Mouse (Mus musculus) common myeloid progenitor, adult 5-6 weeks (primary cell): Measurements from ENCODE around the gene Lmntd1. TPM values are rescaled to one million over a fixed set of nuclear protein-coding genes. Genes with fewer than 3 reads are reported as not detected.
A peak's percentile ranks its signal among the peaks of the same experiment; 100 is the strongest.

Experiments used
- ATAC-seq: replicated peaks from 2 replicates; pipeline ENCODE4 v1.8.0; 2016; ENCODE audit warnings: low read depth, mild to moderate bottlenecking, moderate TSS enrichment, inconsistent platforms; ENCODE audit not compliant: poor library complexity, severe bottlenecking
- total RNA-seq: library from RNA; stranded (forward); fragments of 200-1000, 187-1606 nt; gene quantifications from 2 replicates; pipeline ENCODE4 v1.2.3, GENCODE M21; 2017

Gene Lmntd1
- total RNA-seq, 1 experiment from 2014 or later = not detected

DNA sequence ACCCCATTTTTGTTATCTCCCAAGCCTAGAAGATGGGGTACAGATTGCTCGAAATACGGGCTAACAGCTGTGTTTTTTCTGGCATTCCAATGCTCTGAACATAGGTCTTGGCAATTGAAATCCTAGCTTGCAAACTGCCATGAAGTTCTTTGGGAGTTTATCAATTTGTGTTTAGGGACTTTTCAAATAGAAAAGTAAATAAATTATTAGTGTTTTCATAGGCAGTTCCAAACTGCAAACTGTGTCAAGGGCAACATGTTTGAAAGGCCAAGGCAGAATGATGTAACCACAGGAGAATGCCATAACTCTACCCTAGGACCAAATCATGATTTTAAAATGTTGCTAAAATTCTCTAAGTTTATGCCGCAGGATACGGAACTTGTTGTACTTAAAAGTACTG, 6.4 kb downstream of the Lmntd1 start:
- no peak for ATAC-seq

DNA sequence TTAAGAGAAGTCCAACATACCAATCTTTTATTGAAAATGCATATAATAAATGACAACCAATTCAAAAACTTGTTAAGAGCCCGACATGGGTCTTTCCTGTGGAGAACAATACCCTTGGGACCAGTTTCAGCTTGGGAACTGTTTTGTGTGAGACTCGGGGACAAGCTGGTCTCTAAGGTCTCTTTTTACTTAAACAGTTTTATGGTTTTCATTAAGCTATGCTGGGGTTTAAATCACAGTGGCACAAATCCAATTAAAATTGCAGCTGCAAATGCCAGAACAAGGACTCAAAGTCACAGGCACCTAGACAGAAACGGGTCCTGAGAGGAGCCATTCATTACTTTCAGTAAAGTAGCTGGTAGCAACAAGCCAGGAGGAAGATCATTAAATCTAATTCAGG, 8.9 kb downstream of the Lmntd1 start:
- ATAC-seq = no peak

DNA sequence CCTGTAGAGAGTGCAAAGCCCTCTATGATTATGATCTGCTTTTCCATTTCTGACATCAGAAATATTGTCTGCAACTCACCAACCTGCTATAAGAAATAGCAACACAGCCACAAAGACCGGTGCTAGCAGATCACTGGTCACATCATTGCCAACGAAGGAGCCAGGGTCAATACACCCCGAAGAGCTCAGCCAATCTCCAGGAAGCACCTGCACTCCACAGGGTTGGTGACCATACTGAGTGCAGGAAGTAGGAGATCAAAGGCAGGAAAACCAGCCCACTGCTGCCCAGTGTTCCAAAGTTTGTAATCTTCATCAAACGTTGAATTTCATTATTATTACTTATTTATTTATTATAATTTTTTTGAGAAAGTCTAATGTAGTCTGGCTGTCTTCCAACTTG, 9.5 kb downstream of the Lmntd1 start:
- ATAC-seq = no peak

DNA sequence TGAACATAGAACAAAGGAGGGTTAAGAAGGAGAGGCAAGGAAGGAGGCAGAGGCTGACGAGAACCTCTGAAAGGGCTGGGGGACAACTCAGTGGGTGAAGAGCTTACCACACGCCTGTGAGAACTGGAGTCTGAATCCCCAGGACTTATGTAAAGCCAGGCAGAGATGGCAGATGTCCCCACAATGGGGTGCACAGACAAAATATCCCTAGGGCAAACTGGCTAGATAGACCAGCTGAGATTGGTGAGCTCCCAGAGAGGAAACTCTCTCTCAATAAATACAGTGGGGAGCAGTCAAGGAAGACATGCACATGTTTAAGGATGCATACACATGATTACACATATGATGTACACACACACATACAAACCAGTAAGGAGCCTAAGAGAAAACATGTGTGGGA, 10.0 kb downstream of the Lmntd1 start:
- ATAC-seq = no peak

DNA sequence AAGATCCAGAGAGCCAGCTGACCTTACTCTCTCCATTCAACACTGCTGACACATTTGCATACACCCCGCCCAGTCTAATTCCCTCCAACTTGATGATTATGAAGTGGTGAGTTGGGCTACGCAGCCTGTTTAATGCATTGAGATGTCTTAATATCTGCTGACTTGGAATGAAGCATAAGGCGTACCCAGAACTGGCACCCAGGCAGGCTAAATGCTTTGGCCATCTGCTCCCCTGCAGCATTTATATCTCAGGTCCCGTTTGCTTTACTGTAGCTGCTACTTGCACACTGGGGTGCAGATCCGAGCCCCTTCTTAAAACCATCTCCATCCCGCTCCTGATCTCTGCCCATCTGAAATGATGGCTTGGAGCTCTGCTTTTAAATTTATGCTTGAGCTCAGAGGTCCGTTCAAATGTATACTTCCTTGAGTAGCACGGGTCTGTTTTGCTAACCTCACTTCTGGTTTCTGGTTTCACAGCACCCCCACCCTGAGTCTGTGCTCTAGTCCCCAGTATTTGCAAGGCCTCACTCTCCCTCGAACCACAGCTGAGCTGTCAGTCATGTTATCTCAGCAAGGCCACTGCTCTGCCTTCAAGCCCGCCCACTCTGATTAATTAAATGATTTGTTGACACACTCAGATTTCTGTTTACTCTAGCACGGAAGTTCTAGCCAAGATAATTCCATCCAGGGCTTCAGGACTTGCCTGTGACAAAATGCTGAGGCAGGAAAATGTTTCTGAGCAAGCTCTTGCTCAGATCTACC, 15.1 kb downstream of the Lmntd1 start:
- peak; percentile 72 for ATAC-seq

DNA sequence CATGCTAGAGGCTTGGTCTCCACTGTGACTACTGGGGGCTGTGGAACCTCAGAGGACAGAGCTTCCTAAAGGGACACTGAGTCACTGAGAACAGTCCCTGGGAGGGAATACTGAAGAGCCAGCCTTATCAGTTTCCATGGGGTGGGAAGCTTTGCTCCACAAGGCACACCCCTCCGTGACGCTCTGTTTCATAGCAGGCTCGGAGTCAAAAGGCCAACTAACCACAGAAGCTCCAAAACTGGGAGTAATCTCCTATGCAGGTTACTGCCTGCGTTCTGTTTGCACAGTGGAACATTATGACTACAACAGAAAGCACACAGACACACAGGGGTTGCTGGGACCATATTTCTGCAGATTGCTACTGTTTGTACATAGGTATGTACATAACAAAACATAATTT, 18.2 kb downstream of the Lmntd1 start:
- ATAC-seq = no peak

DNA sequence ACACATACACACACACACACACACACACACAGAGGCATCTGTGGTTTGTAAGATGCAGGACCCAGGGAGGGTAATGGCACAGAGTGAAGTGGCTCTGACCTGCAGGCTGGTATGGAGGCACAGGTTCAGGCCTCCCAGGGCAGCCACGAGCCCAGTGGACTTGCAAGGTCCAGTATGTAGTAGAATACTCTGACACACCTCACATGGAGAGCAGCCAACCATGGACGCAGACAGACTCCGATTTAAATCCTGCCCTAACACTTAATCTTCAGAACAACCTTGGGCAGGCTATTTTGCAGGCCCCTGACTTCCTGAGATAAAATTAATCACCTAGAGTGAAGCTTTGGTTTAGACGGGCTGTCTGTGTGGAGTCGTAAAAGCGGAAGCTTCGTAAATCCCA, 20.1 kb downstream of the Lmntd1 start:
- no peak for ATAC-seq

DNA sequence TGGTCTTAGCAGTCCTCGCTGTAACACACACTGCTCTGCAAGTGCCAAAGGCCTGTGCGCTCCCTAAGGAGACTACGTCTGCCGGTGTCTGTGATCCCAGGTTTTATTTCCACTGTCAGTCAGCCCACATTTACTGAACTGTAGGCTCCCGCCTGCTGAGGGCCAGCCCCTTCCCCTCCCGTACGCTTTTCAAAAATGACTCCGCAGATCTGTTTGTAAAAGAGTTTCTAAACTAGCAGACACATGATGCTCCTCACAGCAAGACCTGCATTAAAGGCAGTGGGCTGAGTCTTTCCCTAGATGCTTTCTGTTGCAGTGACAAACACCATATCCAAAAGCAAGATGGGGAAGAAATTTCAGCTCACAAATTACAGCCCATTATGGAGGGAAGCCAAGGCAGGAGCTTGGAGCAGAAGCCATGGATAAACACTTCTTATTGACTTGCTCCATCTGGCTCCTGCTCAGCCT, 21.6 kb downstream of the Lmntd1 start:
- no peak for ATAC-seq

DNA sequence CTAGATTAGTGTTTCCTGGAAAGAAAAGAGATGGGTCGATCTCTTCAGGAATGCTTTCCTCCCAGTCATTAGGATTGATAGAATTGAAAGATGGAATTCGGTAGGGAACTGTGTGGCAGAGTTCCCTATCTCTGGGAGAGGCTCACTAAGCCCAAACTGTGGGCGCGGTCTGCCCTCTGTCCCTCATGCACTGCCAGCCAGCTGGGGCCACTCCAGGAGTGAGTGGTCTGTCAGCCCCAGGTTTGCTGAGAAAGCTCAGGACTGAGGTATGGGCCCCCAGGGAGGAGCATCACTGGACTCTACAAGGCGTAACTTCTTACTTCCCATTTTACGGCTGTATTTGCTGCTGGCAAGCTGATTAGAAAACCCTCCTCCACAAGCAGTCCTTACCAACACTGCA, 22.1 kb downstream of the Lmntd1 start:
- ATAC-seq = no peak

DNA sequence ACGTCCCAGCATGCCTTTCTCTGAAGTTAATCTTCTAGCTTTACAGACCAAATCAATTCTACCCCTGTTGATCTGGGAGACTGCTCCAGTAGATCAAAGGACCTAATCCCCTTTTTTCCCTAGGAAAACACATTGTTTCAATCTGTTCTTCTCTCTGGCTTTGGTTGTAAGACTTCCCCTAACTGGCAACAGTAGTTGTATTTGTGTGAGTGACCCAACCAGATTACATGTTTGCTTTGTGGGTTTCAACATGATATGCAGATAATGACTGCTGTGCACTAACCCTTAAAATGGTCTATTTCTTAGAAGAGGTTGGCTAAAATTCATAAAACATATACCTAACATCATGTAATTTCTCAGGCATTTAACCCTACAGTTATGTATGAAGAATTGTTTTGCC, 22.5 kb downstream of the Lmntd1 start:
- no peak for ATAC-seq

DNA sequence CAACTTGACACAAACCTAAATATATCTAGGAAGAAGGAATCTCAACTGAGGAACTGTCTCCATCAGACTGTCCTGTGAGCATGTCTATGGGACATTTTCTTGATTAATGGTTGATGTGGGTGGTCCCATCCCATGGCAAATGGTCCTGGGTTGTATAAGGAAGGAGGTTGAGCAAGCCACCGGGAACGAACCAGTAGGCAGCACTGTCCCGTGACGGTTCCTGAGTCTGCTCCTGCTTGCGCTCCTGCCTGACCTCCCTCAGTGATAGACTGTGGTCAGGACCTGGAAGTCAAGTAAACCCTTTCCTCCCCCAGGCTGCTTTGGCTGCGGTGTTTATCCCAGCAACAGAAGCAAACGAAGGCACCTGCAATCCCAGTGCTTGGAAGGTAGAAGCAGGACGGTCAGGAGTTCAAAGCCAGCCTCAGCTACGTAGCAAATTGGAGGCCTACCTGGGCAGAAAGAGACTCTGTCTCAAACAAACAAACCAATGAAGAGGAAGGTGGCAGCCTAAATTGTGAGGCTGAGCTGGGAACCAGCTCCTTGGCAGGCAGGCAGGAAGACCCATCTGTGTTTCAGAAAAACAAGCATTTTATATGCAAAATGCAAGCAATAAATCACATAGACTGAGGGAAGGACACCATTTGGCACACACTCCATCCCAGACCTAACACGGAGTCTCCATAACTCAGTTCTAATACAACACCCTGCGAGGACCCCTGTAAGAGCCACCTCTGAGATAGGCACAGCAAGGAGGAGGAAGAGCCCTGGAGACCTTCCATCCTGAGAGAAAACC, 23.4 kb downstream of the Lmntd1 start:
- no peak for ATAC-seq

DNA sequence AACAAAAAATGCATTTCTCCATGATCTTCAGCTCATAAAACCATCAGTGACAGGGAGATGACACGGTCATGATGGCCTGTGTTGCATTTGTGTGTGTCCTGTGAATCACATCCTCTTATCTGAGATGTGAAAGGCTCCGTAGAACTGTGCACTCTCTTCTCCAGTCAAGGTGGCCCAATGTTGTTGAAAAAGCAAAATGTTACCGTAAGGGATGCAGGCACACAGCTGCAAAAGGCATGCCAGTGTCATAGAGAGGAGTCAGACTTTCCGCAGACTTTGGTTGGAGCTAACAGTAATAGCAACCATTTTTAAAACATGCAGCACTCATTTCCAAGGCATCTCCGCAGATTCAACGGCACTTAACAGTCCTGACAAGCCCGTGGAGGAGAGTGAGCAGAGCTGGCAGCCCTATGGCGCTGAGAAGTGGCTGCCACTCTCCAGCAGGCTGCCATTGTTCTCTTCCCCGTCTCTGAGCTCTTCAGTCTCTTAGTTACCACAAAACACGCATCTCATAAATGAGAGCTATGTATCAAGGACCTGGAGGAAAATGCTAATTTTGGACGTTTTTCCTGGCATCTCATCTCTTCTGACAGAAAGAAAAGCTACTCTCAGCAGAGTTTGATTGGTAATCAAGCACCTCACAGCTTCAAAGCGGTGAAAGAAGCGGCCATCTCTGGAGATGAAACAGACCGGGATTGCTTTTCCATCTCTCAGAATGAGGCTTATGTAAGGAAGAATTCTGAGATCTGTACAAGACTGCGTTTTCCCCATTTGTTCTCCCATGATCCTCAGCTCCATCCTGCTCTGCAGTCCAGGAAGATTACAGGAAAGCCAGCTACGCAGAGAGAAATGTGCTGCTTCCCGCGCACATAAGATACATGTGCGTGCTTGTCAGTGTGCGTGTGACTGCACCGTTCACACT, 28.8 kb downstream of the Lmntd1 start:
- ATAC-seq = no peak

DNA sequence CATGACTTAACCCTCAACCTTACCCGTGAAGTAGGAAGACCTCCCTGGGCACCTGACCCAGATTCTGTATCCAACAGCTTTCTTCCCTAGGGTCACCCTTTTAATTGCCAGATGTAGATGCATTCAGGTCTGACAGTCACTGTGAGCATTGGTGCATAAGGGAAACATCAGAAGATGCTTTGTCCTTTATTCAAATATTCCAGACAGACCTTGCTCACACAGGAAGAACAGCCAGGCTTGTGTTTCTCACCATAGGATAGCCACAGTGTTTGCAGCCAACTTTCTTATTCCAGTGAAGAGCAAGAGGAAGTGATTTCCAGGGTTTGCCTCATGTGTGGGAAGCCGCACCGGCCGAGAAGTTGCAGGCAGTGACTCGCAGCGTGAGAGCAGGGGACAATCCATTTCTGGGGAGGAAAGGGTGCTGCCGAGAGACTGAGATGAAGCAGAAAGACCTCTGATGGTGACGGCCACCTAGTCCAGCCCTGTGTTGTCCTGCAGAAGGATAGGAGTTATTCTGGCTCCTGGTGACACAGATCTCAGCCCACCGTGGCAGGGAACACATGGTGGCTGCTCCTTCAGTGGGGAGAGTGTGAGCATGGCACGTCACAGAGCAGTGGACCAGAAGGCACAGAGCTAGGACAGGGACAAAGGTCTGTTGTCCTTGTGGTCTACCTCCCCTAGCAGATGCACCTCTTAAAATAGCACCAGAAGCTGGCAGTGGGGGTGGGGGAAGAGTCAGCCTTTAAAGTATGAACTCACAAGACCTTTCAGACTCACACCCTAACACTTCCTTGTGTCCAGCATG, 32.6 kb downstream of the Lmntd1 start:
- ATAC-seq = no peak

DNA sequence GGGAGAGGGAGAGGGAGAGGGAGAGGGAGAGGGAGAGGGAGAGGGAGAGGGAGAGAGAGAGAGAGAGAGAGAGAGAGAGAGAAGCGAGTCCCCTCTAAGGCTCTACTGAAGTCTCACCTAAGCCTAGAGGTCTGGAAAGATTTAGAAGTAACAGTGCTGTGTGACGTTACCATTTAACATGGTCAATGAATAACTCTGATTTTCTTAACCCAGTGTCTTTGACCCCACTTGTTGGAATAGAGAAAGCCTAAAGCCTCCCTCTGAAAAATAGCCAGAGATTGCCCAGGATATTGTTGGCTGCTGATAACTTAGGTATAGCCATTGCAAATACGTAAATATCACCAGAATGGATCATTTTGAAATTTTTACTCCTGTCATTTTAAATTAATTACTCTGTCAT, 34.4 kb downstream of the Lmntd1 start:
- ATAC-seq = no peak

DNA sequence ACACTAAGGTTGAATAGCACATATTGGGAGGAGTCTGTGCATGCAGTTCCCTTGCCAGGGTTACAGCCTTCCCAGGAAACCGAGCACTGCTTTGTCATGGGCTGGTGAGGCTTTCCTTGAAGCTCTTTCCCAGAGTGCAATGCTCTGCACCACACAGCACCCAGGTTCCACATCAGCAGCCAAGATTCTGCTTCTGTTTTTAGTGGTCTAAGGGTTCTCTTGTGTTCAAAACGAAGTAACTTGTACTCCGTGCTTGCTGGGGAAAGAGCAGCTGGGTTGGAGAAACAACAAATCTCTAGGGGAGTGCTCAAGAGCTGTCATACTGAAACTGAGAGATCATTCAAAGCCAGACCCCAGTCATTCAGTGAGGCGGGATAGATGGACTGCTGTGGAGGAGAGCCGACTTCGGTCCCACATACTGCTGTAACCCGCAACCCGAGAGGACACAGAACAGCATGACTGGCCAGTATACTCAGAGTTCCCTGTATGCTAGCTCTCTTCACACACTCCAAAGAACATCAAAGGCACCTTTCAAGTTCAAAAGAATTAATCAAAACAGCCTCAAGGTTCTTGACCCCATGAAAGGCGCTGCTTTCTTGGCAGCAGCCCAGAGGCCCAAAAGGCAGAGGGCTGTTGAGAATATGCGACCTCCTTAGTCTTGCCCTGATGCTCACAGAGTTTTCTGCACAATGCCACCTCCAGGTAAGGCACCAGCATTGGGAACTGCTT, 35.5 kb downstream of the Lmntd1 start:
- no peak for ATAC-seq

DNA sequence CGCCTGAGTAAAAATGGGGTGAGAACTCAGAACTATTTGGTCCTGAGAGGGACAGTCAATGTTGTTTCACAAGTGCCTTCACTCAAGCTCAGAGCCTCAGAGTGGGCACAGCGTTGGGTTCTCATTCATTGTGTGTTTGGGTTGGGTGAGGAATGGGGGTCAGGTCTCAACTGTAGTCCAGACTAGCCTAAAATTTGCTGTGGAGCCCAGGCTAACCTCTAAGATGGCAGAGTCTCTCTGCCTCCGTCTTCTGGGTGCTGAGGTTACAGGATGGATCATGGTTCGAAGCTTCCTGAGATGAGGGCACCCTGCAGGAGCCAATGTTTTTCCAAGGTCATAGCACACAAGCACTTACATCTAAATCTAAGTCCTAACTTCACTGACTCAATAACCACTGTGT, 37.4 kb downstream of the Lmntd1 start:
- ATAC-seq = no peak

DNA sequence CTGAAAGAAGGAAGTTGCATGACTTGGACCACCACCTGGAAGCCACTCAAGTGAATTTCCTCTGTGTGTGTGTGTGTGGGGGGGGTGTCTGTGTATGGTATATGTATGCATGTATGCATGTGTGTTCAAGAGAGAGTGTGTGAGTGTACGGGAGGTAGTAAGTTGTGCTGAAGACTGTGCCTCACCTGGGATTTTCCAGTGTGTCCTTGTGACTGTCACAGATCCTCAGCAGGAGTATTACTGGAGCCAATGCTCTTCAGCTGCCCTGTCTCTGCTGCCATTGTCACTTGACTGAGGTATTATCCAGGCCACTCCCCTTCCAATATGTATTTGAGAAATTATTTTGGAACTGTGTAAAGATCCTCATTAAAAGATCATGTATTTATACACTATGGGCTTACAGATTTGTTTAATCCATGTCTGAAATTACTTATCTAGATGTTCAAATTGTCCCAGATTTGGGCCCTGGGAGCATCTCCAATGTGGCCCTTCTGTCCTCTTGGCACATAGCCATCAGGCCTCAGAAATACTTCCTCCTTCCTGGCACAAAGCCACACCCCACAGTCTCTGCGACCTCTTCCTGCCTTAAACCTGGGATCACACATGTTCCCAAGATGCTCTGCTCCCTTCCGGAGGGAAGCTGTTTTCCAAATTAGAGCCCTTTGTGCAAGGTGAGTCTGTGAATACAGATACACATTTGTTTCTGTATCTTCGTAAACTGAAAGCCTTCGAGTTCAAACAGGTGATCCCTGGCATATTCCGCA, 40.7 kb downstream of the Lmntd1 start:
- ATAC-seq = no peak

DNA sequence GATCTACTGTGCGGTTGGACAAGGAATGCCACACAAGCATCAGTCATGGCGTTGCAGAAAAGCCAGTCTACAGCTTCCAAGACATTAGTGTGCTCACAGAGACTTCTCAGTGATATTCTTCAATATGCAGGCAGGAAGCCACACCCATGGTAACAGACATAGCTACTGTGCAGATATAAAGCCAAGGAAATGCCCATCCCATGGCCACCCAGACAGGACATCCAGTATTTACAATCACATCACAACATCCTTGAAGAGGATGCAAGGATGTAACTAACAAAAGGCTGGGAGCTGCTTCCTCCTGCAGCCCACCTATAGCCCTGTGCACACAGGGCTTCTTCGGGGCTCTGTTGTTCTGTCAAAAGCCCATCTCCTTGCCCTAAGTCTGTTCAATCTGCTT, 45.4 kb downstream of the Lmntd1 start:
- ATAC-seq = no peak
